ENCODE assay signal across 9 mouse cellular contexts in the genomic region with DNA sequence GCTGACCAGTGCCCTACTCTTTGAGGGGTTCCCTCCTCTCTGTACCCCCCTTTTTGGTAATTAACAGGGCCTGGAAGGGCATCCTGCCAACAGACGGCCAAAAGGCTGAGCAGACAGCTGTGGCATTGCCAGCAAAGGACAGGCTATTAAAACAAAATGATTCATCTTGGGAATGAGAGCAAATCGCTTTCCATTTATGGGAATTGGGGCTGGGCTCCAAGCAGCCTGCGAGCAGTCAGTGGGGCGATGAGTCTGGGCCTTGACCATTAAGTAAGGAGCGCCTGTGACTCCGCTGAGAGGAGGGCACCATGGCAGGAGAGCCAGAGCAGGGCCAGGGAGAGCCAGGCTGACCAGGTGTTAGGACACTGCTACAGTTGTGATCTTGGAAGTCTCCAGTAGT. TPM values are rescaled to one million over a fixed set of nuclear protein-coding genes. Genes with fewer than 3 reads are reported as not detected.
DNase-seq lines count a peak whose midpoint lies in the region; ATAC-seq and TF ChIP-seq lines count a peak whose summit lies in the region.
"Had no signal": no experiment of that assay in that cellular context is flagged by ENCODE, and none has a peak within 500 bp of the region (broad histone marks: within the 10 kb centered on the region; RNA-seq: fewer than 3 reads in every experiment).

No protein-coding gene starts in this region.

- no peaks in the 10 kb centered on the region for H3K9me3 ChIP-seq in forebrain, postnatal 0 days (ENCODE audit: low read length)
- H3K9me3 ChIP-seq: forebrain, embryonic 13.5 days; liver, embryonic 15.5 days had no signal

- H3K4me3 ChIP-seq in forebrain, postnatal 0 days (ENCODE audit: low read depth, low read length), result no peak overlapping the region
- H3K4me3 ChIP-seq: forebrain, embryonic 13.5 days; liver, embryonic 15.5 days had no signal

- WGBS in forebrain, postnatal 0 days, result 47% methylated on average over 6 of the region's 6 CpGs

- H3K27ac ChIP-seq in forebrain, postnatal 0 days (ENCODE audit: low read depth, low read length), result no peak overlapping the region
- H3K27ac ChIP-seq: forebrain, embryonic 13.5 days; liver, embryonic 15.5 days had no signal

- DNase-seq in testis, postnatal 14 days (ENCODE audit: low spot score), result peak; percentile 12
- DNase-seq in testis, postnatal 10 days (ENCODE audit: low spot score), result no peak
- DNase-seq in gastrocnemius, postnatal 25 days, result peak; percentile 52
- peak; percentile 32 to 45 for DNase-seq in lung, adult 18-20 months
- no peak for DNase-seq in retina, postnatal 1 day
- no peak for DNase-seq in forebrain, postnatal 0 days

- no peak for ATAC-seq in forebrain, postnatal 0 days
- ATAC-seq in megakaryocyte, adult 5-6 weeks (ENCODE audit: poor library complexity, severe bottlenecking), result no peak
- ATAC-seq: forebrain, embryonic 13.5 days had no signal

- H3K4me2 ChIP-seq in forebrain, postnatal 0 days (ENCODE audit: low read depth), result no peak overlapping the region
- H3K4me2 ChIP-seq: forebrain, embryonic 13.5 days; liver, embryonic 15.5 days had no signal

- no peaks in the 10 kb centered on the region for H3K36me3 ChIP-seq in forebrain, postnatal 0 days (ENCODE audit: insufficient read depth)
- H3K36me3 ChIP-seq: liver, embryonic 15.5 days had no signal

- TF ChIP-seq CTCF in forebrain, postnatal 0 days (IDR thresholded peaks at IDR 0.05; ENCODE audit: low read depth), result no peak

- H3K9ac ChIP-seq in forebrain, postnatal 0 days, result no peak overlapping the region
- H3K9ac ChIP-seq: forebrain, embryonic 13.5 days; liver, embryonic 15.5 days had no signal

- H3K27me3 ChIP-seq in forebrain, postnatal 0 days (ENCODE audit: insufficient read depth, low read length), result no peaks in the 10 kb centered on the region
- H3K27me3 ChIP-seq: forebrain, embryonic 13.5 days; liver, embryonic 15.5 days had no signal

- no peaks in the 10 kb centered on the region for H3K4me1 ChIP-seq in forebrain, postnatal 0 days (ENCODE audit: insufficient read depth)

RNA-seq across cellular contexts. Expression of a gene that starts 33.5 kb away (rescaled TPM):
- total RNA-seq in gastrocnemius, postnatal 25 days (2021), result 10 to 100 TPM; 12.0 to 17.2 TPM
- 60.2 and 69.1 TPM in 2 replicates for total RNA-seq in forebrain, postnatal 0 days (2014; rRNA removed)
- polyA plus RNA-seq in forebrain, postnatal 0 days (2015; fragmentation: Nextera tagmentation; extraction: Ambion mirVana), result 6.5 and 11.4 TPM in 2 replicates
- 18.2 and 21.1 TPM in 2 replicates for total RNA-seq in megakaryocyte, adult 5-6 weeks (2015)
- total RNA-seq in megakaryocyte, adult 5-6 weeks (2017), result 17.6 and 20.3 TPM in 2 replicates

Comparison
In these comparisons a context has a peak if more than half of its experiments do, and no peak if none do; other contexts are left out.
1. DNase-seq: peak in testis, postnatal 14 days (single experiment), gastrocnemius, postnatal 25 days (single experiment) and lung, adult 18-20 months (2 of 2); none in testis, postnatal 10 days (single experiment), retina, postnatal 1 day (single experiment) and forebrain, postnatal 0 days (single experiment).